Mouse (Mus musculus): ENCODE measurements around the gene Ankrd33.

GRCm38 (mm10) chr15:101154700-101155616, 39.4 kb downstream of the Ankrd33 start:
- TF ChIP-seq CTCF (IDR thresholded peaks at IDR 0.05; ENCODE audit: low read depth) (no peak), EP300 (IDR thresholded peaks at IDR 0.05; ENCODE audit: low read depth) (no peak)

Measured in liver, postnatal 0 days (tissue).